Mouse (Mus musculus) embryonic facial prominence, embryonic 12.5 days (tissue): ENCODE data around the gene Gm29427. TPM values are rescaled to one million over a fixed set of nuclear protein-coding genes. Genes with fewer than 3 reads are reported as not detected.
A peak's percentile ranks its signal among the peaks of the same experiment; 100 is the strongest.

ENCODE experiments used
- ATAC-seq: fragments of 200-750 bp; cut with Nextera tagmentation; 2 replicates; pipeline ENCODE4 v1.8.0; 2017; ENCODE audit not compliant: insufficient number of reproducible peaks, insufficient read depth, low FRiP score, low TSS enrichment
- H3K27ac ChIP-seq: fragments of 300-500 bp; sonication (generic); 2 replicates; pipeline ENCODE4 v1.5.1; 2016; ENCODE audit warnings: mild to moderate bottlenecking
- H3K27me3 ChIP-seq: fragments of 300-500 bp; sonication (generic); 2 replicates; pipeline ENCODE4 v1.6.1; 2016; ENCODE audit warnings: mild to moderate bottlenecking, moderate library complexity
- H3K36me3 ChIP-seq: fragments of 300-500 bp; sonication (generic); 2 replicates; pipeline ENCODE4 v1.6.1; 2016; ENCODE audit warnings: mild to moderate bottlenecking
- H3K4me1 ChIP-seq: fragments of 300-500 bp; sonication (generic); 2 replicates; pipeline ENCODE4 v1.6.1; 2016
- H3K4me2 ChIP-seq: fragments of 300-500 bp; sonication (generic); replicated peaks from 2 replicates; pipeline ENCODE4 v1.6.1; 2016; ENCODE audit warnings: mild to moderate bottlenecking, moderate library complexity
- H3K4me3 ChIP-seq: fragments of 300-500 bp; sonication (generic); 2 replicates; pipeline ENCODE4 v1.5.1; 2016; ENCODE audit warnings: mild to moderate bottlenecking
- H3K9ac ChIP-seq: fragments of 300-500 bp; sonication (generic); 2 replicates; pipeline ENCODE4 v1.6.1; 2016; ENCODE audit warnings: mild to moderate bottlenecking, moderate library complexity
- H3K9me3 ChIP-seq: fragments of 300-500 bp; sonication (generic); 2 replicates; pipeline ENCODE4 v1.6.1; 2016; ENCODE audit warnings: mild to moderate bottlenecking, moderate library complexity
- WGBS: fragments of 180-500 bp; shearing (Covaris S2); methylation state at CpG from one replicate; pipeline ENCODE4 v1.1.7; 2016; 5-methylcytosine and 5-hydroxymethylcytosine counted together
- polyA plus RNA-seq: library from polyadenylated mRNA; unstranded; fragments of >200 nt; fragmentation: Nextera tagmentation; extraction: Ambion mirVana; gene quantifications from 2 replicates; pipeline ENCODE4 v1.2.1, GENCODE M21; 2016

The Gm29427 gene
- polyA plus RNA-seq, 1 experiment from 2014 or later, result not detected

DNA sequence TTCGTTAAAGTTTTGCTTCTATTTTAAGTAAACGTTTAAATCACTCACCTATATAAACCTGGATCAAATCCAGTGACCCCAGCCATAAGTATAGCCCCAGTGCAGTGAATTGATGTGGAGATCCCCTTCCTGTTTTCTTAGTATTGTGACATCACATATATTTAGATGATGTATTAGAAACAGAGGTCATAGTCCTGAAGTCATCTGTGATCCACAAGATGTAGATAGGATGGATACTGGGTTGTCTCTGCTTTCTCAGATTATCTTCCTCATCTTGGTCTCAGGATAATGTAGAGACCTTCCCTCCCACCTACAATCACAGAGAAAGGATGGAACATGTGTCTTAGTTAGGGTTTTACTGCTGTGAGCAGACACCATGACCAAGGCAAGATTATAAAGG lies 13.6 kb upstream of the Gm29427 start, which contains the start of gene Pfkfb2:
TSS of gene Pfkfb2 (minus strand) at position 101 of the 400 bp plus-strand sequence.
- Histone ChIP-seq H3K9me3 (no peaks in the 10 kb centered on the region), H3K36me3 (no peaks in the 10 kb centered on the region), H3K27me3 (no peaks in the 10 kb centered on the region), H3K9ac (no peak within 1 kb of the TSS), H3K4me2 (no peak within 1 kb of the TSS), H3K27ac (no peak within 1 kb of the TSS), H3K4me3 (no peak within 1 kb of the TSS), H3K4me1 (peaks cover 6% of the 10 kb centered on the region; the same call in 1 of the 2 replicates)
- no peak for ATAC-seq
- WGBS, result 76% methylated on average over 2 of the region's 2 CpGs

DNA sequence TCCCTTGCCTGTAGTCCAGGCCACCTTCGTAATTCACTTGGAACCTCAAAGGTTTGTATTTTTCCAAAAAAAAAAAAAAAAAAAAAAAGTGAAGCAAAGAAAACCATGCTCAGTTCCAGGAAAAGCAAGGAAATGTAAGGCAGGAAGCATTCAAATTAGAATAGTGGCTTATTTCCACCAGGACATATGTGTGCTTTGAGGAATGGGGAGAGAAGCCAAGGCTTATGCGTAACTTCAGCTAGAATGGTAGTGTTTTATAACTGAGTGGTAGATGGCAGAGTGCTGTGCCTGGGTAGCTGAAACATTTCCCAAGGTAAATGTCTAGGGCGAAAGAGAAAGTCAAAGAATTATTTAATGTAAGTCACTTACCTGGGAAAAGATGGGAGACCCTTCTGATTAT lies 13.1 kb upstream of the Gm29427 start:
- H3K4me2 ChIP-seq, result no peak overlapping the region
- peaks cover 6% of the 10 kb centered on the region; the same call in 1 of the 2 replicates for H3K4me1 ChIP-seq
- WGBS, result 90% methylated on average over 3 of the region's 3 CpGs
- no peaks in the 10 kb centered on the region for H3K27me3 ChIP-seq
- H3K9me3 ChIP-seq, result no peaks in the 10 kb centered on the region
- H3K4me3 ChIP-seq, result no peak overlapping the region
- no peak overlapping the region for H3K9ac ChIP-seq
- H3K36me3 ChIP-seq, result no peaks in the 10 kb centered on the region
- no peak overlapping the region for H3K27ac ChIP-seq
- no peak for ATAC-seq

DNA sequence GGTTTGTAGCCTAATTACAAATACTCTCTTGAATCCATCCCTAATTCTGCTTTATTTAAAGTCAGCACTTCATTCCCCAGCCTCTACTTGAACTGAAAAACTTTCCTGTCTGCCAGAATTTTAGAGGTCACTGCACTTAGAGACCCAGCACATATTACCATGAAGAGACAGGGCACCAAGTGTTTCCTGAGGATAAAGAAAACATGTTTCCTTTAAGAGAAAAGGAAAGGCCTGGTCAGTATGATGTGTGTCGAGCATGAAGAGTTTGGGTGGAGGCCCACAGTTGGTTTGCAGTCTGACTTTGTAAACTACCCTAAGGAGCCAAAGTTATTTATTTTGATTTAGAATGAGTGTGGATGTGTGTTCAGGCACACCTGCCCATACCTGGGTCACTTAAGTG lies 12.5 kb upstream of the Gm29427 start:
- H3K4me1 ChIP-seq, result peaks cover 6% of the 10 kb centered on the region; the same call in 1 of the 2 replicates
- H3K27me3 ChIP-seq, result no peaks in the 10 kb centered on the region
- H3K4me3 ChIP-seq, result no peak overlapping the region
- WGBS, result 64% methylated on average over 1 of the region's 1 CpGs
- no peaks in the 10 kb centered on the region for H3K9me3 ChIP-seq
- no peak for ATAC-seq
- H3K27ac ChIP-seq, result no peak overlapping the region
- no peaks in the 10 kb centered on the region for H3K36me3 ChIP-seq
- H3K9ac ChIP-seq, result no peak overlapping the region
- H3K4me2 ChIP-seq, result no peak overlapping the region

DNA sequence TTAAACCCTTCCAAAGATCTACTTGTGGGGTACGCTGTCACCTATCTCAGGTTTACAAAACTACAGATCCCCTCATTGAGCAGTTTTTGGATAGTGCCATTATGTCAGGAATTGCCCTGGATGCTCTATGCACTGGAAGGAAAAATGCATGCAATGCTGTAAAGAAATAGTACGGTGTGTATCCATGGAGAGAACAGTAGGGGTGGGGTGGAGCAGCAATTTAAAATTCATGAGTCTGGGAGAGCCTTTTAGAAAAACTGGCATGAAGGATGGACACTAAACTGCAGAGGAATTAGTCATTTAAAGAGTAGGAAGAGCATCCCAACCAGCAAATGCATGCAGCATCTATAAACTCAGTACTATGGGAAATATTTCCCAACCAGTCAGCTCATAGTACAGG lies 10.8 kb upstream of the Gm29427 start:
- Histone ChIP-seq H3K9me3 (no peaks in the 10 kb centered on the region), H3K36me3 (no peaks in the 10 kb centered on the region), H3K27ac (no peak overlapping the region), H3K4me2 (no peak overlapping the region), H3K9ac (no peak overlapping the region), H3K4me3 (no peak overlapping the region), H3K4me1 (peaks cover under 1% of the 10 kb centered on the region; the same call in 1 of the 2 replicates), H3K27me3 (no peaks in the 10 kb centered on the region)
- no peak for ATAC-seq
- 92% methylated on average over 2 of the region's 2 CpGs for WGBS

DNA sequence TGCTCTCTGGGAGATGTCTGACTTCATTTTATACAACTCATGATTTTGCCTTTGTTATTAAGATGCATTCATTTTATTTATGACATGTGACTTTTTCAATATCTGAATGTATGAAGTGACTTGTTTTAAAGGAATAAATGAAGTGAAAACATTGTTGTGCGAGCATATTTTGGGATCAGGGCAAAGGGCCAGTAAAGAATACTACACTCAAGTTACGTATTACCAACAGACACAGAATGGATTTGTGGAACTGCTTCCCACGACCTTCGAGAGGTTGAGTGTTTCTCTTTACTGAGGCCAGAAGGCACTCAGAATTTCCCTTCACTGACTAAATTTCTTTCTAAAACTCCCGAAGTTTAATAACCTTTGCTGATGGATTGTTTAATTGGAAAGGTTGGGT lies 8.6 kb upstream of the Gm29427 start:
- no peak overlapping the region for H3K9ac ChIP-seq
- H3K4me1 ChIP-seq, result 0 out of 2 replicates have a peak, but pooled peaks cover 2% of the 10 kb centered on the region
- no peak for ATAC-seq
- no peaks in the 10 kb centered on the region for H3K9me3 ChIP-seq
- H3K27ac ChIP-seq, result no peak overlapping the region
- H3K27me3 ChIP-seq, result no peaks in the 10 kb centered on the region
- WGBS, result 91% methylated on average over 5 of the region's 5 CpGs
- H3K4me2 ChIP-seq, result no peak overlapping the region
- H3K36me3 ChIP-seq, result peaks cover 3% of the 10 kb centered on the region
- no peak overlapping the region for H3K4me3 ChIP-seq

DNA sequence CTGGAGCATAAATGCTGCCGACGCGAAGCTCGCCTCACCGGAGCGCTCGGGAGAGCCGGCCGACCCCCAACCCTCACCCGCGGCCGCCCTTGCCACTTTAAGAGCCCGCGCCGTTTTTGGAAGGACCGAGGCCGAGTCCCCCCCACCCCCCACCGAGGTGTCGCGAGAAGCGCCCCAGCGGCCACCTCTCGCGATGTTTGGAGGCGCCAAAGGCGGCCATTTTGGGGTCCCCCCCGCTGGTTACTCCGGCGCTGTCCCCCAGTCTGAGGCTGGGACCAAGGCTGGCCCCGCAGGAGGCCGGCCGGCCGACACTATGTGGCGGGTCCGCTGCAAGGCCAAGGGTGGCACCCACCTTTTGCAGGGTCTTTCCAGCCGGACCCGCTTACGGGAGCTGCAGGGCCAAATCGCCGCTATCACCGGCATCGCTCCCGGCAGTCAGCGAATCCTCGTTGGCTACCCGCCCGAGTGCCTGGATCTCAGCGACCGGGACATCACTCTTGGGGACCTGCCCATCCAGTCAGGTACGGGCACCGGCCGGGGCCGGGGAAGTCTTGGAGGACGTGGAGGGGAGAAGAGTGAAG lies 1.8 kb upstream of the Gm29427 start, which contains the start of gene Yod1:
TSS of gene Yod1 (plus strand) at position 37 of the 581 bp plus-strand sequence.
- peak within 1 kb of the TSS; percentile 87 for H3K4me3 ChIP-seq
- H3K27me3 ChIP-seq, result no peaks in the 10 kb centered on the region
- WGBS, result under 1% methylated on average over 54 of the region's 54 CpGs
- H3K36me3 ChIP-seq, result peaks cover 5% of the 10 kb centered on the region
- ATAC-seq, result peak; percentile 79
- H3K9me3 ChIP-seq, result no peaks in the 10 kb centered on the region
- peak within 1 kb of the TSS; percentile 77 for H3K4me2 ChIP-seq
- peak within 1 kb of the TSS; percentile 88 for H3K9ac ChIP-seq
- peaks cover 14% of the 10 kb centered on the region for H3K4me1 ChIP-seq
- H3K27ac ChIP-seq, result peak within 1 kb of the TSS; percentile 70

DNA sequence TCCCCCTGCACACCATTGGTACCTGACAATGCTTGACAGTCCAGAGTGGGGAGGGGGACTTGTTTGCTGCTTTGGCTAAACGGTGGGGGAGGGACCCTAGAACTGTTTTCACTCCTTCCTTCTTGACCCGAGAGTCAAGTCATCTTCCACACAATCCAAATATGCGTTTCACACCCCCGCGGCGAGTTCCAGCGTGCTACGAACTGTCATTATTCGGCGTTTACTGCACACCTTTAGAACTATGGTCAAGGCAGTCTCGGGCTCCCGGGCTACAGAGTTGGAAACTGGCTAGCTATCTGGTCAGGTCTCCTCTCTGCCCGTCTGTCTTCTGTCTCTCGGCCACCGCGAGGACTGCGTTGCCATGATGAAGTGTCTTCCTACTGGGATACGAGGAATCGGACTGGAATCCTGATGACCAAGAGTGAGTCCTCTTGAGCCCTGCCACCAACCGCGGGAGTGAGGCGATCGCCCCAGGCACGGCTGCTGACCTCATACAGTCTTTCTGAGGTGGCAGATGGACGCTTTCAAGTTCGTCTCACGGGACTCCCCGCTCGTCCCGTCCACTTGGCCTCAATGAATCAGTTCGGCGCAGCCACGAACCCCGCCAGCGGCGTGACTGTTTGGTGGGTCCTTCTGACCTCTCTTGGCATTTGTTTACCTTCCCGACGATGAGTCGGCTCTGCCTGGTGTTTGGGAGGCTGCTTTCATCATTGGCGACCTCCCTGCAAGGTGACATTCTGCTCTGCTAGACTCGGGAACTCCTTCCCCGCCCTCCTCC lies 1.1 kb upstream of the Gm29427 start:
- Histone ChIP-seq H3K9ac (peak overlapping the region; percentile 88), H3K27ac (peak overlapping the region; percentile 70), H3K9me3 (no peaks in the 10 kb centered on the region), H3K4me2 (peak overlapping the region; percentile 77), H3K27me3 (no peaks in the 10 kb centered on the region), H3K36me3 (peaks cover 5% of the 10 kb centered on the region), H3K4me3 (peak overlapping the region; percentile 87), H3K4me1 (peaks cover 14% of the 10 kb centered on the region)
- ATAC-seq, result peak; percentile 4; the same call in 1 of the 2 replicates
- WGBS, result under 1% methylated on average over 42 of the region's 42 CpGs

DNA sequence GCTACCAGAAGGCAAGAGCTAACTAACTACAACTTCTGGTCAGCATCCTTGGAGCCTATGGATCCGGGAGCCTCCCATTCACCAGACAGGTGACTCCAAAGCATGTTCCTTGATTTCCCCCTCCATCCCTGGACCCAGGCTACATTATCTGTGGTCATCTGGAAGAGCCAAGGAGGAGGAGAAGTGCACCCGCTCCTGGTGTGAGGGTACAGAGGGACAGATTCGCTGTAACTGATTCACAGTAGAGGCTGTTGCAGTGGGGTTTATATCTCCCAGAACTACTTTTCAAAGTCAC lies 566 bp upstream of the Gm29427 start:
- H3K4me1 ChIP-seq, result peaks cover 14% of the 10 kb centered on the region
- H3K9ac ChIP-seq, result peak overlapping the region; percentile 88
- peak overlapping the region; percentile 87 for H3K4me3 ChIP-seq
- H3K27me3 ChIP-seq, result no peaks in the 10 kb centered on the region
- ATAC-seq, result peak; percentile 18; the same call in 1 of the 2 replicates
- 0 out of 2 replicates have a peak overlapping the region, but pooled peaks have one; percentile 70 for H3K27ac ChIP-seq
- H3K4me2 ChIP-seq, result peak overlapping the region; percentile 77
- H3K9me3 ChIP-seq, result no peaks in the 10 kb centered on the region
- H3K36me3 ChIP-seq, result peaks cover 5% of the 10 kb centered on the region
- 1% methylated on average over 3 of the region's 3 CpGs for WGBS

DNA sequence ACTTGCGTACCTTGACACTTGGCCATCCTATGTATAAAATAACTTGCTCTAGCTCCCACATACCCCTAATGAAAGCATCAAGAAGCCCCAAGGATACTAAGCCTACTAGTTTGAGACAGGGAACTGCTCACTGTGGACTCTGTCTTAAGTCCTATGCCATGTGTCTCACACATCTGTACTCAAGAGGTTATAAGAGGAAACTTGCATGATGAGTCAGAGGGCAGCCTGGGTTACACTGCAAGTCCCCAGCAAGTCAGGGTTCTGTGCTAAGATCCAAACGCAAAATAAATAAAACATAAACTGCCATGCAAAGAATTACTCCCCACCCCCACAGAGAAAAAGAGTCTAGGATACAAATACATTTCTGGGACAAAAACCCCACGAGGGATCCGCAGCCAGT lies 1.6 kb downstream of the Gm29427 start:
- H3K27me3 ChIP-seq, result no peaks in the 10 kb centered on the region

DNA sequence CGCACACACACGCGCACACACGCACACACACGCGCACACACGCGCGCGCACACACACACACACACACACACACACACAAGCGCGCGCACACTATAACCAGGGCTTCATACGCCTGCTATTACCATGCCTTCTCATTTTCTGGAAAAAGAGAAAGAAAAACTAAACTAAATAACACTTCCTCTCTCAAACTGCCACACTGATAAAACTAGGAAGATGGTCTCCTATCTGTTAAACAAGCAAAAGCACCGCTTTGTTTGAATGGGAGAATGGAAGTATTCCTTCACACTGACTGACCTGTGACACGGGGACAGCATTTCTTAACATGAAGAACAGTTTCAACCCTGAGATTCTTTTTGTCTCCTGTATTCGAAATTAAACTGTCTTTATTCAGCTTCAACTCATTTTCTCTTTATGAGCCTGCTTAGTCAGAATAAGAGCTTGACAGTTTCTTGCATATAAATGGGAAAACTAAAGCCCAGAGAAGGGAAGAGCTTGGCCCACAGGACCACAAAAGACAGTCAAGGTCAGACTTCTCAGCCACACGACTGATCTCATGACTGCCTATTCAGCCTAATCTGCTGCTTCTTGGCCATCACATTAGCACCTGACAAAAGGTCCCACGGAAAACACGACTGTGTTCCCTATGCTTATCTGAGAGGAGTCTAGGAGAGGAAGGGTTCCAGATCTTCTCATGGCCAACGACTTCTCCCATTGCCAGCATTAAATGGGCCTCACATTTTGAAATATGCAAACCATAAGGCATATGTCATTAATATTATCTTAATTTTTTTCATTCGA lies 5.1 kb downstream of the Gm29427 start:
- ATAC-seq, result no peak

More for the DNA sequence above, 1.6 kb downstream of the Gm29427 start:
- 72% methylated on average over 4 of the region's 4 CpGs for WGBS
- H3K4me1 ChIP-seq, result peaks cover 11% of the 10 kb centered on the region
- no peak overlapping the region for H3K4me3 ChIP-seq
- H3K9me3 ChIP-seq, result no peaks in the 10 kb centered on the region
- no peak overlapping the region for H3K9ac ChIP-seq
- no peak for ATAC-seq
- no peak overlapping the region for H3K27ac ChIP-seq
- 0 out of 2 replicates have a peak, but pooled peaks cover 3% of the 10 kb centered on the region for H3K36me3 ChIP-seq
- no peak overlapping the region for H3K4me2 ChIP-seq

DNA sequence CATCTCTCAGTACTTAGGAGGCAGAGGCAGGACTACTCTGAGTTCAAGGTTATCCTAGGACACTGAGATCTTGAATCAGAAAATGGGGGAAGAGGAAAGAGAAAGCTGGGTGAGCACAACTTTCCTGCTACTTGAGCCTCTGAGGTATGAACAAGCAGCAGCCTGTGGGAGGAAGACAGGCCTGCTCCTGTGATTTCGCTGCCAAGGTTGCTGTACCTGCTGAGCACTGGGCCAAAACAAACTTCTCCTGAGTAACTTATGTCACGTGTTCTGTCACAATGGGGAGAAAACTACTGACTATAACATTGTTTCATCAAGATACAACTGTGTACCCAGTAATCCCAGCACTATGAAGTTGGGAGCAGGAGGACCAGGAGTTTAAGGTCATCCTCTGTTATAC lies 12.0 kb downstream of the Gm29427 start:
- Histone ChIP-seq H3K4me3 (no peak overlapping the region), H3K27me3 (no peaks in the 10 kb centered on the region), H3K4me1 (no peaks in the 10 kb centered on the region), H3K36me3 (peaks cover 47% of the 10 kb centered on the region), H3K27ac (no peak overlapping the region), H3K4me2 (no peak overlapping the region), H3K9me3 (no peaks in the 10 kb centered on the region), H3K9ac (no peak overlapping the region)
- ATAC-seq, result no peak
- 79% methylated on average over 2 of the region's 2 CpGs for WGBS

More for the DNA sequence above, 5.1 kb downstream of the Gm29427 start:
- no peaks in the 10 kb centered on the region for H3K9me3 ChIP-seq
- H3K27me3 ChIP-seq, result no peaks in the 10 kb centered on the region
- H3K9ac ChIP-seq, result no peak overlapping the region
- 0 out of 2 replicates have a peak, but pooled peaks cover 4% of the 10 kb centered on the region for H3K4me1 ChIP-seq
- no peak overlapping the region for H3K27ac ChIP-seq
- WGBS, result 92% methylated on average over 22 of the region's 22 CpGs
- no peak overlapping the region for H3K4me2 ChIP-seq
- no peak overlapping the region for H3K4me3 ChIP-seq
- peaks cover 15% of the 10 kb centered on the region; the same call in 1 of the 2 replicates for H3K36me3 ChIP-seq
